Mouse (Mus musculus) skeletal muscle tissue, postnatal 0 days (tissue): ENCODE measurements around the gene Styx. TPM values are rescaled to one million over a fixed set of nuclear protein-coding genes. Genes with fewer than 3 reads are reported as not detected.

ENCODE experiments used
- microRNA-seq, 2 experiments: library from miRNA; unstranded; fragments of <30 nt; microRNA quantifications; one replicate each; pipeline ENCODE4; 2016
- polyA plus RNA-seq: library from polyadenylated mRNA; unstranded; fragments of >200 nt; fragmentation: Nextera tagmentation; extraction: Ambion mirVana; gene quantifications from 2 replicates; pipeline ENCODE4 v1.2.1, GENCODE M21; 2015

Styx gene
- 62.1 and 66.4 TPM in 2 replicates for polyA plus RNA-seq

DNA sequence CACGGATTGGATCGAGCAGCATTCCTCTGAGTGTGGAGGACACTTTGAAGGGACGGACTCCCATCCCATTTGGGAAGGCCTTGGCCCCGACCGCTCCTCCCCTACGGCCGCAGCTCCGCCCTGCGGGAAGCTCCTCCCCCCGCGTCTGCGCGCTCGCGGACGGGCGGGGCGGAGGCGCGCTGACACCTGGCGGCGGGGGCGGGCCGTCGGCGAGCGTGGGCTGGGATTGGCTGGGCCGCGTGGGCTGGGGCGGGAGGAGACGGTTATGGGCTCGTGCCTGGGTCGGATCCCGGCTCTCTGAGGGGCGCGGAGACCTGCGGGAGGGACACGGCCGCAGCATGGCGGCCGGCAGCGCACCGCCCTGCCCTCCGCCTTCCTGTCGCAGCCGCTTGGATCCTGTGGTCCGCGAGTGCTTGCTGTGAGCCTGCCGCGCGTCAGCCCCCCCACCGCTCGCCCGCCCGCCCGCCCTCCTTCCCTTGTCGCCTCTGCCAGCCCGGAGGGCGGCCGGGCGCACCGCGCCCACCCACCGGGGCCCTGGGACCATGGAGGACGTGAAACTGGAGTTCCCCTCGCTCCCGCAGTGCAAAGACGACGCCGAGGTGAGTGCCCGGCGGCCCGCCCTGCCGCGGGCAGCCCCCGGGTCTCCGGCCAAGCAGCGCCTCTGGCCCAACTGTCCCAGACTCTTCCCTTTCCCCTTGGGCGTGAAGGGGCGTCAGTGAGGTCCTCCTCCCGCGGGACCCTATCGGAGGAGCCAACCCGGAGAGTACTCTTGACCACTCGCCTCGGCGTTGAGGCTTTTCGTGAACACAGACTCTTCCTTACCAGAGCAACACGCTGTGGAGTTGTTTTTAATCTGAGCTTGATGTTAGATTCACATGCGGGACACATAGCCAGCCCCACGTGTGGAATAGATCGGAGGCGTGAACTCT is at the start of gene Styx:
TSS of gene Styx (plus strand) at position 163 of the 929 bp plus-strand sequence.

DNA sequence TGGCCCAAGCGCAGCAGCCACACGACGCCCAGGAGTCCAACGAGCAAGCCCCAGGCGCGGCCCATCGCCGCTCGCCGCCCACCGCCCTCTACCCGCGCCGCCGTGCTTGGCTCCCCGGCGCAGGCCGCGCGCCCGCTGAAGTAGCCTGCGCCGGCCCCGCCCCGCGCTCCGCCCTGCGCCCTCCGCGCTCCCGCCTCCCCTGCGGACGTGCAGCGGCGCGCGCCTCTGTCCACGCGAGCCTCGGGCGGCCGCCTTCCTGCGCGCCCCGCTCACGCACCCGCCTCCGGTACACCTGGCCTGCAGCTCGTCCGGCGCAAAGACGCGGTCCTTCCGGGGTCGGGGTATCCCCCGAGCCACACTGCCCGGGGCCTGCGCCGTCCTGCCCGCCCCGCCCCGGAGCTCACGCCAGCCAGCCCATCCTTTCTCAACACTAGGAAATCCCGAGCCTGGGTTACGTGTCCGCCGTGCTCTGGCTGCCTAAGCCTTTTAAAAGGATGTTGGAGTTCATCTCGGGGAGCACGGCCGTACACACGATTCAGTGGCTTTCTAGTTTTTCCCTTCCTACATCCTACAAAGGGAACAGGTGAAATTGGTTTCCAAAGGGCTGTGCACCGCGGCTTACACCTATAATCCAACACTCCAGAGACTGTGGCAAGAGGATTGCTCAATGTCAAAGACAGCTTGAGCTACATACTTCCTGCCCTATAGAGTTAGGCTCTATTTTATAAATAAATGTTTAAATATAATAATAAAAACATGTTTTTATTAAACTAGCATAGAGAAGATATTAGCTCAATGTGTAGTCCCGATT is 32.3 kb upstream of the Styx start, which contains the start of gene Ero1l:
TSS of gene Ero1l (minus strand) at position 346 of the 811 bp plus-strand sequence.

DNA sequence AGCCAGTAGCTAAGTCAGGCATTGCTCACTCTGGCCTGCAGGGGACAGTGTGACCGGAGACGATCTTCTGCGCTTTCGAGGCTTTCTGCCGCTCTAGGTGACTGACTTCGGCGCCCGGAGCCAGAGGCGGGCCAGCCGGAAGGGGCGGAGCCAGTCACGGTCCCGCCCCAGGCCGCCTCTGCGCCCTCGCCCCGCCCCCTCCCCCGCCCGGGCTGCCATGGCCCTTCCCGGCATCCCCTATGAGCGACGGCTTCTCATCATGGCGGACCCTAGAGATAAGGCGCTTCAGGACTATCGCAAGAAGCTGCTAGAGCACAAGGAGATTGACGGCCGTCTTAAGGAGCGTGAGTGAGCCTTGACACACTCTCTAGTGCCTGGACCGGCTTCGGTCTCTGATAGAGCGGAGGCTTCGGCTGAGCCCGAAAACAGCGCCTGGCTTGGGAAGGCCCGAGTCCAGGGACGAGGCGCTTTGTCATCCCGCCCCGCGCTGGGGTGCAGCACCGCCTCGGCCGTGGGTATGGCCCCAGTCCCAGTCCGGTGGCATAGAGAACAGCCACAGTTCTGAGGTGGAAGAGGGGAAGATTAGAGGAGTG is 21.2 kb upstream of the Styx start, which contains the start of gene Psmc6:
TSS of gene Psmc6 (plus strand) at position 200 of the 593 bp plus-strand sequence.

DNA sequence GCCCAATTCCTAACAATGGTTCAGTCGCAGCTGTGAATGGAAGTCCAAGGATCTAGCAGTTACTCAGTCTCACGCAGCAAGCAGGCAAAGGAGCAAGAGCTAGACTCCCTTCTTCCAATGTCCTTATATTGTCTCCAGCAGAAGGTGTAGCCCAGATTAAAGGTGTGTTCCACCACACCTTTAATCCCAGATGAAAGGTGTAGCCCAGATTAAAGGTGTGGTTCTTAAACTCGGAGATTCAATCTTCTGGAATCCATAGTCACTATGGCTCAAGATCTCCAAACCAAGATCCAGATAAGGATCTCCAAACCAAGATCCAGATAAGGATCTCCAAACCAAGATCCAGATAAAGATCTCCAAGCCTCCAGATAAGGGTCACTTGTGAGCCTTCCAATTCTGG is 53.9 kb downstream of the Styx start, which contains the start of gene Gnpnat1:
TSS of gene Gnpnat1 (minus strand) at position 101 of the 400 bp plus-strand sequence.

Small RNA genes lying within 50 kb of the gene (microRNA-seq; reads per million reads assigned to microRNA genes)
- 0 reads per million in 2 experiments for gene Gm25353

Other genes starting within 250 kb of the Styx start
- gene Gpr137c, start 131.4 kb upstream of the Styx start, polyA plus RNA-seq: 0.57 and 1.3 TPM in 2 replicates
- gene Txndc16, start 130.8 kb upstream of the Styx start, polyA plus RNA-seq: 6.0 and 7.4 TPM in 2 replicates
- gene Ero1l, start 32.3 kb upstream of the Styx start, polyA plus RNA-seq: 16.1 and 18.7 TPM in 2 replicates
- gene Psmc6, start 21.3 kb upstream of the Styx start, polyA plus RNA-seq: 117 and 122 TPM in 2 replicates
- 22.8 and 23.3 TPM in 2 replicates for gene Gnpnat1, start 53.8 kb downstream of the Styx start, polyA plus RNA-seq
- gene Fermt2, start 179.0 kb downstream of the Styx start, polyA plus RNA-seq: 186 and 202 TPM in 2 replicates